Mouse (Mus musculus) megakaryocyte-erythroid progenitor cell, adult 5-6 weeks (primary cell): ENCODE data around the gene Acsl4. TPM values are rescaled to one million over a fixed set of nuclear protein-coding genes. Genes with fewer than 3 reads are reported as not detected.
A peak's percentile ranks its signal among the peaks of the same experiment; 100 is the strongest.

Experiments used
- ATAC-seq: replicated peaks from 2 replicates; pipeline ENCODE4 v1.8.0; 2016; ENCODE audit warnings: mild to moderate bottlenecking, inconsistent platforms; ENCODE audit not compliant: severe bottlenecking, poor library complexity, low FRiP score, low TSS enrichment
- total RNA-seq, 2 experiments: library from RNA; stranded (forward) in 1 of 2; stranded (reverse) in 1 of 2; fragments of 200-1000, 215-1000 nt in 1 of 2; fragments of >200 nt in 1 of 2; fragmentation: Nextera tagmentation in 1 of 2; gene quantifications; 2 replicates each; pipeline ENCODE4 v1.2.3; 2014 to 2017

Gene Acsl4
- total RNA-seq, 2 experiments from 2014 or later: 30.9 to 34.2 TPM

DNA sequence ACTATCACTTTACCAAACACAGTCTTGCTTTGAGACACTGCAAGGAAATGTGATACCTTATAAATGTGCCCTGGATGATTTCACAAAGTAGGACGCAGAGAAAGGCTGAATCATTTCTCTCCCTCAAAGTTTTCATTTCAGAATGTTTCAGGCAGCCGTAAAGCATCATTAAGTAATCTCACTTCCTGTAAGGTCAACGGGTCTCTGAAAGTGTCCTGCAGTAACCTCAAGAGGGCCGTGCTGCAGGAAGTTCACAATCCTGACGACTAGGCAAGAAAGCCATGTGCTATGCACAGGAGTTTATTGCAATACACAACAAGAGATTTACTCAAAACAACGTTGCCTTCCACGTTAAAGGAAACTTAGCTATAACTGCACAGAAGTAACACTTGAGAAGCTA lies 20.4 kb downstream of the Acsl4 start:
- peak; percentile 52; the same call in 1 of the 2 replicates for ATAC-seq

DNA sequence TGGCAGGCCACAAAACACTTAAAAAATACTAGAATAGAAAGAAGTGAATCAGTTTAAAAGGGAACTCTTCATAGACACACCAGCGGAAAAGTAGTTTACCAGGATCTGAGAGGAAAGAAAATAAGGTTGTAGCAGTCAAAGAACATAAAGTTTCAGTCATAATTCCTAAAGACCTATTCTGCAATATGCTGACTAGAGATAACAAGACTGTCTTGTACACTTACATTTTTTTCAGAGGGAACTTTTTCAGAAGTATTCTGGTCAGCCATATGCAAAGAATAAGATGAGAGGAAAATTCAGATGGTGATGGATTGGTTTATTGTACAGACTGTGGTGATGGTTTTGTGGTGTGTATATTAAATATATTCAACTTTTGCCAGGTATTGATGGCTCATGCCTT lies 26.5 kb downstream of the Acsl4 start:
- peak; percentile 19; the same call in 1 of the 2 replicates for ATAC-seq

DNA sequence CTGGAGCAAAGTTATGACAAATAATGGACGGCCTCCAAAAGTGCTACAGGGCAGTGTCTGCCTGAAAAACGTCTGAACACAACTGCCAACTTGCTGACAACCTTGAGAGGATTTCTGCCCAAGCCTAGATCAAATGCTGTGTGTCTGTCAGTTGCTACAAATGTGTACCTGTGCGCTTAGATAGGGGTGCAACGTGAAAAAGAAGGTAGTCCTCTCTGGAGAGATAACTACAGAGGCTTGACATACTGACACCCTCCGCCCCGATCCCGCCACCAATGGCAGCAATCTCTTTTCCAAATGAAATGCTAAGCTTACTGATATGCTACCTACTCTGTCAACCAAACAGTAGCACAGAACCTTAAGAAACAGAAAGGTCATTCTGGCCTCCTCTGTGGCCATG lies 31.3 kb downstream of the Acsl4 start:
- ATAC-seq: peak; percentile 98

- peak; percentile 62; the same call in 1 of the 2 replicates for ATAC-seq
These were observed 31.9 kb downstream of the Acsl4 start for GRCm38 (mm10) chrX:142358427-142358826.

- no peak for ATAC-seq
These were observed 54.1 kb downstream of the Acsl4 start for GRCm38 (mm10) chrX:142336207-142336606.

DNA sequence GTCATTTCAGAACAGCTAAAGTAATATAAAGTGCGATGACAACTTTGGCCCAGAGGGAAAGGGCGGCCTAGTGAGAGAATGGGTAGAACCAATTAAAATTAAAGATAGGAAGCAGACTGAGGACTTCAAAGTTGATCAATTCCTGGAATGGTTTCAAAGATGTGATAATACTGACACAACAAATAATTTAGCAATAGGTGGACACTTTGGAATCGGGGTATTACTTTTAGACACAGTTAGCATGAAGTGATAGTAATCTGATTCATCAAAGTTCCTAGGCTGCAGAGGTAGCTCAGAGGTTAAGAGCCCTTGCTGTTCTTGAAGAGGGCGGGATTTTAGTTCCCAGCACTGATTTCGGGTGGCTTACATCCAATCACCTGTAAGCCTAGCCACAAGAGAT lies 54.8 kb downstream of the Acsl4 start:
- ATAC-seq: no peak

DNA sequence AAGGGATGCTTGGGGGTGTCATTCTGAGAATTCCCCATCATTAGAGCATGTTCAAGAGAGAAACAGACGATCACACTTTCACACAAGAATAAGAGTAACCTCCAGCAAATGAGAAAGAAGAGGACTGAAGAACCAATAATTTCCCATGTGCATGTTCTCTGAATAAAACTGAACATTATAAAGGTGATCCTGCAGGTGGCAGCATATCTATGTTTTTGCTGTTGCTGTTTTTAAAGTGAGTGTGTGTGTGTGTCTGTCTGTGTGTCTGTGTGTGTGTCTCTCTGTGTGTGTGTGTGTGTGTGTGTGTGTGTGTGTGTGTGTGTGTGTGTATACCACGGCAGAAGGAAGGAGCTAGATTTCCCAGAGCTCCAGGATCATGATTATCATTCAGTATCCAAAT lies 64.6 kb downstream of the Acsl4 start:
- no peak for ATAC-seq

DNA sequence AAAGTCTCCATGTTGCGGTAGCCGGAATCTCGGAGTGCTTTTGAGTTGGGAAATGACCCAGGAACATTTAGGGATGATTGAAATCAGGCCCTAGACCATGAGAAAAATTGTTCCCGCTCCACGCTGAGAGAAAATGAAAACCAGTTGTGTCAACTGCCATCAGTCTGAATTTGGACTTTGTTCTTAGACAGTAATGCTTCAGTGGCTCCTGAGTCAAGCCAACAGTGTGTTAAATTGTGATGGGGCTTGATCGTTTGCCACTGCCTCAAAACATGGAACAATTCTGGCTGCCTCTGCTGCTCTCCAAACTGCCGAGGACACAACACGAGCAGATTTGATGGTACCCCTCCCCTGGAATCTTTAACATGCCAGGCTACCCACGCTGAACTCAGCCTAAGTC lies 74.2 kb downstream of the Acsl4 start:
- ATAC-seq: no peak

GRCm38 (mm10) chrX:142315270-142315669 lies 75.1 kb downstream of the Acsl4 start:
- ATAC-seq: no peak

DNA sequence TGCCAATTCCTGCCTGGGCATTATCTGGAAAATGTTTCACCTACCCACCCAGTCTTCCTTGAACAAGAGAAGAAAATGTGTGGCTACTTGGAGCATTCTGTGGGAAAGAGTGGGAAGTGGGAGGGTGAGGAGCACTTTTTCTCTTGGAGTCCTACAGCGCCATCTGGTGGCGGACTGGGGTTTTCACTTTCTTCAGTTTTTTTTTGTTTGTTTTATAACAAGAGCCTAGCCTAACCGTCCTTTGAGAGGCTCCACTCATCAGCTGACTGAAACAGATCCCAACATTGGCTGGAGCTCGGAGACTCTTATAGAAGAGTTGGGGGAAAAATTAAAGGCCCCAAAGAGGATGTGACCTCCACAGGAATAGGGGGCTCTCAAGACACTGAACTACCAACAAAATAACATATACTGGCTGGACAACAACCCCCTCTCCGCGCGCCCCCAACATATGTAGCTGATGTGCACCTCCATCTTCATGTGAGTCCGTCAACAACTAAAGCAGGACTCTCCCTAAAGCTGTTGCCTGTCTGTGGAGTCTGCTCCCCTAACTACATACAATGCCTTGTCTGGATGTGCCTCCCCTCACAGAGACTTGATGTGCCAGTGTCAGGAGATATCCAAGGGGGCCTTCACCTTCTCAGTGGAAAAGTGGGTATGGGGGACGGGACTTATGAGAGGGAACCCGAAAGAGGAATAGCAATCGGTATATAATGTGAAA lies 75.9 kb downstream of the Acsl4 start:
- ATAC-seq: peak; percentile 63

GRCm38 (mm10) chrX:142310431-142310830 lies 79.9 kb downstream of the Acsl4 start:
- ATAC-seq: no peak

DNA sequence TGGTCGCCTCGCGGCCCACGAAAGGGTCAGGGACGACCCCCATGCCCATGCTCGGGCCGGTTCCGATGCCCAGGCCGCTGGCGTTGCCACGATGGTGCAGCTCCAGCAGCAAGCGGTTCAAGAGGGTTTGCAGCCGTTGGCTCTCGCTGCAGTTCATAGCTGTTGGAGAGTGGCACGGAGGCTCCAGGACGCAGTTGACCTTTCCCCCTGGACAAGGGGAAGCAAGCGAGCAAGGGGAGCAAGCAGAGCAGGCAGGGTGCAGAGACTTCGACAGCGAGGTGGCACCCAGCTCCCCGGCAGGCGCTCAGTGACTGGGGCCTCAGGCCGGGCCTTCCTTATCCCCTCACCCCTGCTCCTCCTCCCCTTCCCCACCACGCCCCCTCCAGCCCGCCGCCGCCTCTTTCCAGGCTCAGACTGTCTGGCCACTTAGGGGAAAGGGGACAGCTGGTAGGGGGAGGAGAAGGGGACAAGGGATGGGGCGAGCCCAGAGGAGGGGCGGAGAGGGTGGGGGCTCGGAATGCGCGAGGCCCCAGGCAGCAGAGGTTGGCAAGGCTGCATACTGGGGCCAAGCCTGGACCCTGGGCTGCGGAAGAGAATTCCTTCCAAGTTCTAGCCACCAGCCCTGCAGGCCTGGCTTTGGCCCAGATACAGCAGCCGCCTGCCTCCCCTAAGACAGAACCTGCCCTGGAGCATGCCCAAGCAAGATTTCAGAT lies 84.3 kb downstream of the Acsl4 start, which contains the start of gene Kcne1l:
TSS of gene Kcne1l (minus strand) at position 426 of the 713 bp plus-strand sequence.
- ATAC-seq: no peak

- no peak for ATAC-seq
These were observed 85.1 kb downstream of the Acsl4 start for GRCm38 (mm10) chrX:142305010-142305868.

- no peak for ATAC-seq
These were observed 85.7 kb downstream of the Acsl4 start for GRCm38 (mm10) chrX:142304592-142304991.

GRCm38 (mm10) chrX:142303456-142303855 lies 86.9 kb downstream of the Acsl4 start:
- ATAC-seq: no peak

DNA sequence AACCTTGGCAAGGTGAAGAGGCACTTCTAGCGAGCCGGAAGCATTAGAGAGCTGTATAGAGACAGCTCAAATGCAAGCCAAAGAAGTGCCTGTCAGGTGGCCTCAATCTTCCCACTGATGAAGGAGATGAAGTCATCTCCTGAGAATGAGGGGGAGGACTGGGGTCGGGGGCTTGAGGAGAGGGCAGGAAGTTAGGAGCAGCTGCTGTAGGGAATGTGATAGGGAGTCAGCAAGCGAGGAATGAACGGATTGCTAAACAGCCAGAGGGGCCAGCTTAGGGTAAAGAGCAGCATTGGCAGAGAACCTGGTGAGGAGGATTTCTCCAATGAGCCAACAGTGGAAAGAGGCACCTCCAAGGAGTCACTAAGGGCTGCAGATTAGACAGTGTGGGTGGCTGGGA lies 104.4 kb downstream of the Acsl4 start:
- ATAC-seq: no peak

GRCm38 (mm10) chrX:142276573-142276972 lies 113.8 kb downstream of the Acsl4 start:
- no peak for ATAC-seq

GRCm38 (mm10) chrX:142276031-142276430 lies 114.3 kb downstream of the Acsl4 start:
- ATAC-seq: no peak
